Comparison of ENCODE assay signal across 15 mouse cellular contexts in the genomic region with DNA sequence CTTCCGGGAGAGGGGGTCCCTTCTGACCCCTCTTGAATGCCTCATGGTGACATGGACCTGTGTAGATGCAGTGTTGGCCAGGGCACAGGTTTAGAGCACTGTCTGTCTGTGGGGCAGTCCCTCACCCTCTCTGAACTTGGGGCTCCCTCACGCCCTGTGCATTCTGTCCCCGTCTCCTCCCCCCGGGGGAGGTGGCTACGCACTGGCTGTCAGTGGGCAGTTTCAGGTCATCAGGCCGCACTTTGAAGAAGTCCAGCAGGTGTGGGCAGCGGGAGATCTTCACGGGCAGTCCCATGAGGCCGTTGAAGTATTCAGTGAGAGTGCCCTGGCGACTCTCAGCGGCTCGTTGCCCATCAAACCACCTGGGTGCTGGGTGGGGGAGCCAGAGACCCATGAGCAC. TPM values are rescaled to one million over a fixed set of nuclear protein-coding genes. Genes with fewer than 3 reads are reported as not detected.
DNase-seq lines count a peak whose midpoint lies in the region; ATAC-seq and TF ChIP-seq lines count a peak whose summit lies in the region.
"Had no signal": no experiment of that assay in that cellular context is flagged by ENCODE, and none has a peak within 500 bp of the region (broad histone marks: within the 10 kb centered on the region; RNA-seq: fewer than 3 reads in every experiment).

No protein-coding gene starts in this region.

- no peak overlapping the region for H3K4me3 ChIP-seq in heart, embryonic 12.5 days
- peak overlapping the region; percentile 86 for H3K4me3 ChIP-seq in megakaryocyte, embryonic 14.5 days (replicated peaks)
- no peak overlapping the region for H3K4me3 ChIP-seq in embryonic facial prominence, embryonic 11.5 days (ENCODE audit: low read depth, low read length)
- H3K4me3 ChIP-seq in small intestine, adult 2 months (ENCODE audit: low read depth, low read length) = peak overlapping the region; percentile 1; the same call in 1 of the 2 replicates
- H3K4me3 ChIP-seq in hindbrain, postnatal 0 days (ENCODE audit: low read length) = no peak overlapping the region
- H3K4me3 ChIP-seq: embryonic facial prominence, embryonic 12.5 days; layer of hippocampus, adult 2 months; lung, embryonic 15.5 days had no signal

- no peak for TF ChIP-seq CTCF in small intestine, adult 2 months (IDR thresholded peaks at IDR 0.05; ENCODE audit: extremely low read depth, insufficient read length, insufficient replicate concordance, low read depth, low read length)
- TF ChIP-seq CTCF in hindbrain, postnatal 0 days (IDR thresholded peaks at IDR 0.05; ENCODE audit: low read depth) = no peak

- no peak overlapping the region for H3K9ac ChIP-seq in heart, embryonic 12.5 days
- peak overlapping the region; percentile 6; the same call in 1 of the 2 replicates for H3K9ac ChIP-seq in embryonic facial prominence, embryonic 11.5 days (replicated peaks; ENCODE audit: low read length)
- H3K9ac ChIP-seq in hindbrain, postnatal 0 days (replicated peaks; ENCODE audit: low read length) = no peak overlapping the region
- H3K9ac ChIP-seq: embryonic facial prominence, embryonic 12.5 days; lung, embryonic 15.5 days had no signal

- peaks cover 15% of the 10 kb centered on the region for H3K27me3 ChIP-seq in heart, embryonic 12.5 days (replicated peaks)
- H3K27me3 ChIP-seq in megakaryocyte, embryonic 14.5 days (replicated peaks) = no peaks in the 10 kb centered on the region
- H3K27me3 ChIP-seq in embryonic facial prominence, embryonic 11.5 days (ENCODE audit: control insufficient read depth, insufficient read depth, low read length) = no peaks in the 10 kb centered on the region
- no peaks in the 10 kb centered on the region for H3K27me3 ChIP-seq in small intestine, adult 2 months (ENCODE audit: control insufficient read depth, insufficient read depth, low read length)
- no peaks in the 10 kb centered on the region for H3K27me3 ChIP-seq in hindbrain, postnatal 0 days (ENCODE audit: insufficient read depth, low read length)

- peaks cover 31% of the 10 kb centered on the region for H3K4me1 ChIP-seq in heart, embryonic 12.5 days (replicated peaks)
- H3K4me1 ChIP-seq in megakaryocyte, embryonic 14.5 days = peaks cover 98% of the 10 kb centered on the region
- H3K4me1 ChIP-seq in embryonic facial prominence, embryonic 11.5 days (ENCODE audit: control insufficient read depth, insufficient read depth, low read length) = peaks cover 5% of the 10 kb centered on the region; the same call in 1 of the 2 replicates
- H3K4me1 ChIP-seq in small intestine, adult 2 months (ENCODE audit: control insufficient read depth, insufficient read depth, insufficient read length, low read length) = peaks cover under 1% of the 10 kb centered on the region
- H3K4me1 ChIP-seq in hindbrain, postnatal 0 days (ENCODE audit: insufficient read depth, low read length) = no peaks in the 10 kb centered on the region

- H3K4me2 ChIP-seq in heart, embryonic 12.5 days = no peak overlapping the region
- no peak overlapping the region for H3K4me2 ChIP-seq in embryonic facial prominence, embryonic 11.5 days (ENCODE audit: low read depth, low read length)
- no peak overlapping the region for H3K4me2 ChIP-seq in hindbrain, postnatal 0 days (ENCODE audit: low read depth, low read length)
- H3K4me2 ChIP-seq: embryonic facial prominence, embryonic 12.5 days; lung, embryonic 15.5 days had no signal

- DNase-seq in heart, adult 9 months (ENCODE audit: low spot score in 2 of 2) = no peak
- no peak for DNase-seq in embryonic facial prominence, embryonic 11.5 days (ENCODE audit: low spot score)
- no peak for DNase-seq in hindbrain, postnatal 0 days (ENCODE audit: low spot score)
- DNase-seq: adrenal gland, adult 2 months; cerebellum, adult 9-11 months; kidney, adult 11 months had no signal

- 63% methylated on average over 12 of the region's 12 CpGs for WGBS in heart, embryonic 12.5 days
- 67% methylated on average over 12 of the region's 12 CpGs for WGBS in embryonic facial prominence, embryonic 11.5 days
- WGBS in small intestine, adult 2 months = 56% methylated on average over 12 of the region's 12 CpGs
- WGBS in hindbrain, postnatal 0 days = 76% methylated on average over 11 of the region's 12 CpGs

- H3K36me3 ChIP-seq in heart, embryonic 12.5 days = no peaks in the 10 kb centered on the region
- peaks cover 52% of the 10 kb centered on the region for H3K36me3 ChIP-seq in megakaryocyte, embryonic 14.5 days (replicated peaks; ENCODE audit: low read length)
- H3K36me3 ChIP-seq in embryonic facial prominence, embryonic 11.5 days (replicated peaks; ENCODE audit: control insufficient read depth, insufficient read depth, low read depth, low read length) = no peaks in the 10 kb centered on the region
- H3K36me3 ChIP-seq in small intestine, adult 2 months (ENCODE audit: control insufficient read depth, insufficient read depth, low read length) = no peaks in the 10 kb centered on the region
- H3K36me3 ChIP-seq in hindbrain, postnatal 0 days (ENCODE audit: insufficient read depth, low read length) = no peaks in the 10 kb centered on the region
- H3K36me3 ChIP-seq: embryonic facial prominence, embryonic 12.5 days; lung, embryonic 15.5 days had no signal

- TF ChIP-seq POLR2A in small intestine, adult 2 months (IDR thresholded peaks at IDR 0.05; ENCODE audit: low read depth, low read length) = no peak

- no peaks in the 10 kb centered on the region for H3K9me3 ChIP-seq in heart, embryonic 12.5 days (replicated peaks)
- H3K9me3 ChIP-seq in megakaryocyte, embryonic 14.5 days = no peaks in the 10 kb centered on the region
- no peaks in the 10 kb centered on the region for H3K9me3 ChIP-seq in embryonic facial prominence, embryonic 11.5 days (replicated peaks; ENCODE audit: control insufficient read depth, low read length)
- H3K9me3 ChIP-seq in hindbrain, postnatal 0 days (ENCODE audit: low read length) = no peaks in the 10 kb centered on the region
- H3K9me3 ChIP-seq: embryonic facial prominence, embryonic 12.5 days; lung, embryonic 15.5 days had no signal

- H3K27ac ChIP-seq in heart, embryonic 12.5 days (ENCODE audit: poor library complexity, severe bottlenecking) = no peak overlapping the region
- no peak overlapping the region for H3K27ac ChIP-seq in embryonic facial prominence, embryonic 11.5 days (replicated peaks; ENCODE audit: low read depth, low read length)
- no peak overlapping the region for H3K27ac ChIP-seq in small intestine, adult 2 months (ENCODE audit: insufficient read depth, low read depth, low read length)
- H3K27ac ChIP-seq in hindbrain, postnatal 0 days = no peak overlapping the region
- H3K27ac ChIP-seq: embryonic facial prominence, embryonic 12.5 days; layer of hippocampus, adult 2 months; lung, embryonic 15.5 days had no signal

- ATAC-seq in heart, embryonic 12.5 days (ENCODE audit: insufficient number of reproducible peaks, low FRiP score) = 0 out of 2 replicates have a peak, but pooled peaks have one; percentile 20
- no peak for ATAC-seq in megakaryocyte, adult 5-6 weeks (ENCODE audit: poor library complexity, severe bottlenecking)
- 0 out of 2 replicates have a peak, but pooled peaks have one; percentile 8 for ATAC-seq in embryonic facial prominence, embryonic 11.5 days (replicated peaks; ENCODE audit: insufficient number of reproducible peaks, low FRiP score, low TSS enrichment, low read depth)
- ATAC-seq in hindbrain, postnatal 0 days = no peak
- ATAC-seq: CD4-positive, CD25-positive, alpha-beta regulatory T cell, adult 4 months; midbrain, embryonic 16.5 days had no signal

RNA-seq across cellular contexts. Expression of a gene that starts 2.5 kb away (rescaled TPM):
- polyA plus RNA-seq in heart, embryonic 12.5 days (2016; fragmentation: Nextera tagmentation; extraction: Ambion mirVana) = 2.0 and 2.2 TPM in 2 replicates
- polyA plus RNA-seq in megakaryocyte, embryonic 14.5 days (2012; ENCODE audit: insufficient read depth, low replicate concordance) = 52.7 and 124 TPM in 2 replicates
- 284 and 306 TPM in 2 replicates for total RNA-seq in megakaryocyte, adult 5-6 weeks (2015)
- total RNA-seq in megakaryocyte, adult 5-6 weeks (2017) = 339 and 371 TPM in 2 replicates
- polyA plus RNA-seq in embryonic facial prominence, embryonic 11.5 days (2014; fragmentation: Nextera tagmentation; extraction: Ambion mirVana) = 2.1 and 2.5 TPM in 2 replicates
- 14.3 and 18.9 TPM in 2 replicates for polyA plus RNA-seq in small intestine, adult 2 months (2012; rRNA removed)
- 2.8 and 4.9 TPM in 2 replicates for total RNA-seq in hindbrain, postnatal 0 days (2014; rRNA removed)
- 2.0 and 2.3 TPM in 2 replicates for polyA plus RNA-seq in hindbrain, postnatal 0 days (2015; fragmentation: Nextera tagmentation; extraction: Ambion mirVana)

RNA-seq across cellular contexts. Expression of a gene that starts 43.1 kb away (rescaled TPM):
- 6.5 and 6.9 TPM in 2 replicates for polyA plus RNA-seq in heart, embryonic 12.5 days (2016; fragmentation: Nextera tagmentation; extraction: Ambion mirVana)
- 6.1 TPM in 1 of 2 replicates, not detected in the other for polyA plus RNA-seq in megakaryocyte, embryonic 14.5 days (2012; ENCODE audit: insufficient read depth, low replicate concordance)
- total RNA-seq in megakaryocyte, adult 5-6 weeks (2015) = 2.7 and 4.4 TPM in 2 replicates
- total RNA-seq in megakaryocyte, adult 5-6 weeks (2017) = 2.5 and 3.2 TPM in 2 replicates
- 5.4 and 5.7 TPM in 2 replicates for polyA plus RNA-seq in embryonic facial prominence, embryonic 11.5 days (2014; fragmentation: Nextera tagmentation; extraction: Ambion mirVana)
- 2.6 and 3.5 TPM in 2 replicates for polyA plus RNA-seq in small intestine, adult 2 months (2012; rRNA removed)
- total RNA-seq in hindbrain, postnatal 0 days (2014; rRNA removed) = 14.6 and 19.7 TPM in 2 replicates
- 11.6 and 12.6 TPM in 2 replicates for polyA plus RNA-seq in hindbrain, postnatal 0 days (2015; fragmentation: Nextera tagmentation; extraction: Ambion mirVana)

RNA-seq across cellular contexts. Expression of a gene that starts 50.4 kb away (rescaled TPM):
- 25.4 and 26.9 TPM in 2 replicates for polyA plus RNA-seq in heart, embryonic 12.5 days (2016; fragmentation: Nextera tagmentation; extraction: Ambion mirVana)
- polyA plus RNA-seq in megakaryocyte, embryonic 14.5 days (2012; ENCODE audit: insufficient read depth, low replicate concordance) = 7.8 and 12.3 TPM in 2 replicates
- 2.9 and 3.4 TPM in 2 replicates for total RNA-seq in megakaryocyte, adult 5-6 weeks (2015)
- 1.8 and 2.1 TPM in 2 replicates for total RNA-seq in megakaryocyte, adult 5-6 weeks (2017)
- 28.0 and 31.7 TPM in 2 replicates for polyA plus RNA-seq in embryonic facial prominence, embryonic 11.5 days (2014; fragmentation: Nextera tagmentation; extraction: Ambion mirVana)
- polyA plus RNA-seq in small intestine, adult 2 months (2012; rRNA removed) = 6.2 and 10.3 TPM in 2 replicates
- 20.6 and 23.0 TPM in 2 replicates for total RNA-seq in hindbrain, postnatal 0 days (2014; rRNA removed)
- 21.5 and 21.7 TPM in 2 replicates for polyA plus RNA-seq in hindbrain, postnatal 0 days (2015; fragmentation: Nextera tagmentation; extraction: Ambion mirVana)

Comparison
In these comparisons a context has a peak if more than half of its experiments do, and no peak if none do; other contexts are left out.
1. ATAC-seq: peak in heart, embryonic 12.5 days (single experiment) and embryonic facial prominence, embryonic 11.5 days (single experiment); none in megakaryocyte, adult 5-6 weeks (single experiment) and hindbrain, postnatal 0 days (single experiment).
2. H3K4me3 ChIP-seq: peak in megakaryocyte, embryonic 14.5 days (single experiment) and small intestine, adult 2 months (single experiment); none in heart, embryonic 12.5 days (single experiment), embryonic facial prominence, embryonic 11.5 days (single experiment) and hindbrain, postnatal 0 days (single experiment).